Mouse (Mus musculus): Measurements from ENCODE around the gene Sspn.

Sspn gene

DNA sequence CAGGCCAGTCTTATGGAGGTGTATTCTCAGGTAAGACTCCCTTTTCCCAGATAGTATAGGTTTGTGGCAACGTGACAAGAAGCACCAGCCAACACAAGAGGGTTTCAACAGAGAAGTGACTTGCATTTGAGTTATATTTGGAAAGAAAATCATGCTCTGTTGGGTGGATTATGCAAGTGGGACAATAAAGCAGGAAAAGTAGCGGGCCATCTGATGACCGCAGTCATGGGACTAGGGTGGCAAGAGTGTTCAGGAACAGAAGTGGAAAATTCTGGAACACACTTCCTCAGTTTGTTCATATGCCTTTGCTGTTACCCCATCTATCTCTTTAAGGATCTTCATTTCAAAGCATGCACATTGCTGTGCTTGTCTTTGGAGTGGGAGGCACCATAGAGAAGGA is 82.9 kb downstream of the Sspn start:
- no peak for DNase-seq (ENCODE audit: low spot score in 2 of 2)

All from frontal cortex, postnatal 14 days (tissue).